Mouse (Mus musculus) adrenal gland, adult (tissue): ENCODE measurements at regions not wholly inside any gene's neighbourhood (a gene's known extent, or its start where the extent isn't known, plus 50 kb on each side); places are given as distances from the start of the nearest gene placed in this dataset.
"Not testable (repeated sequence)": the region's sequence is repeated elsewhere in the genome, so short reads cannot be mapped to it uniquely, and the experiment has no call there.

Source experiments
- DNase-seq, 2 experiments: peaks; one replicate each; pipeline ENCODE4 v3.0.0; 2022 to 2023; ENCODE audit warnings: low spot score in 1 of 2; ENCODE audit not compliant: inconsistent age in 2 of 2

- no peak for DNase-seq
Measured at GRCm38 (mm10) chr3:11323101-11323500, 987.6 kb upstream of the Gm38303 start.

GRCm38 (mm10) chr3:11293001-11293400 lies 957.5 kb upstream of the Gm38303 start:
- DNase-seq, result no peak

GRCm38 (mm10) chr3:11261052-11261451 lies 925.6 kb upstream of the Gm38303 start:
- DNase-seq, result no peak

- no peak for DNase-seq
Measured at GRCm38 (mm10) chr3:11213996-11214395, 878.5 kb upstream of the Gm38303 start.

GRCm38 (mm10) chr3:11212921-11213648 lies 877.6 kb upstream of the Gm38303 start:
- DNase-seq, result peak in 1 of 2 experiments; percentile 26

GRCm38 (mm10) chr3:11212290-11212912 lies 876.9 kb upstream of the Gm38303 start:
- not testable (repeated sequence) for DNase-seq

GRCm38 (mm10) chr3:11210920-11211811 lies 875.7 kb upstream of the Gm38303 start:
- not testable (repeated sequence) for DNase-seq

GRCm38 (mm10) chr3:11174002-11174401 lies 838.5 kb upstream of the Gm38303 start:
- DNase-seq, result peak; percentile 72 to 84

- no peak for DNase-seq
Measured at GRCm38 (mm10) chr3:11155350-11155749, 819.9 kb upstream of the Gm38303 start.
